Mouse (Mus musculus) MEL (cell line): Measurements from ENCODE around the gene Prr15.

Source experiments
- E2F4 ChIP-seq: IDR thresholded peaks from 2 replicates; pipeline ENCODE4 v1.6.1; 2011; ENCODE audit warnings: low read depth, low read length, improper control_type of control experiment, borderline replicate concordance
- KAT2A ChIP-seq: conservative IDR thresholded peaks from 2 replicates; pipeline ENCODE4 v1.6.1; 2012; ENCODE audit warnings: low read depth, low read length, improper control_type of control experiment, inconsistent platforms
- RAD21 ChIP-seq: IDR thresholded peaks from 2 replicates; pipeline ENCODE4 v1.6.1; 2011; ENCODE audit warnings: mild to moderate bottlenecking, low read depth, low read length, improper control_type of control experiment
- SIN3A ChIP-seq: IDR thresholded peaks from 2 replicates; pipeline ENCODE4 v1.6.1; 2012; ENCODE audit warnings: low read length, improper control_type of control experiment, inconsistent platforms

- no peak for TF ChIP-seq KAT2A
- TF ChIP-seq SIN3A = no peak
- TF ChIP-seq E2F4 = no peak
- TF ChIP-seq RAD21 = no peak
These were observed 42.4 kb downstream of the Prr15 start for GRCm38 (mm10) chr6:54368071-54368470.
